Mouse (Mus musculus) erythroid progenitor cell, adult 5-6 weeks (primary cell): ENCODE data around the gene Nudt9. TPM values are rescaled to one million over a fixed set of nuclear protein-coding genes. Genes with fewer than 3 reads are reported as not detected.

ENCODE experiments used
- ATAC-seq: replicated peaks from 2 replicates; pipeline ENCODE4 v1.8.0; 2016; ENCODE audit warnings: moderate number of reproducible peaks, mild to moderate bottlenecking, moderate TSS enrichment, inconsistent platforms; ENCODE audit not compliant: poor library complexity, low FRiP score, severe bottlenecking
- total RNA-seq, 2 experiments: library from RNA; stranded (forward) in 1 of 2; stranded (reverse) in 1 of 2; fragments of 150-400 nt in 1 of 2; fragments of 186-747, 209-891 nt in 1 of 2; gene quantifications; 2 replicates each; pipeline versions ENCODE4 v1.2.3 to v1.2.4; 2015 to 2017; ENCODE audit warnings: low replicate concordance in 2 of 2

The Nudt9 gene
- total RNA-seq, 2 experiments from 2014 or later: 51.6 to 61.9 TPM

DNA sequence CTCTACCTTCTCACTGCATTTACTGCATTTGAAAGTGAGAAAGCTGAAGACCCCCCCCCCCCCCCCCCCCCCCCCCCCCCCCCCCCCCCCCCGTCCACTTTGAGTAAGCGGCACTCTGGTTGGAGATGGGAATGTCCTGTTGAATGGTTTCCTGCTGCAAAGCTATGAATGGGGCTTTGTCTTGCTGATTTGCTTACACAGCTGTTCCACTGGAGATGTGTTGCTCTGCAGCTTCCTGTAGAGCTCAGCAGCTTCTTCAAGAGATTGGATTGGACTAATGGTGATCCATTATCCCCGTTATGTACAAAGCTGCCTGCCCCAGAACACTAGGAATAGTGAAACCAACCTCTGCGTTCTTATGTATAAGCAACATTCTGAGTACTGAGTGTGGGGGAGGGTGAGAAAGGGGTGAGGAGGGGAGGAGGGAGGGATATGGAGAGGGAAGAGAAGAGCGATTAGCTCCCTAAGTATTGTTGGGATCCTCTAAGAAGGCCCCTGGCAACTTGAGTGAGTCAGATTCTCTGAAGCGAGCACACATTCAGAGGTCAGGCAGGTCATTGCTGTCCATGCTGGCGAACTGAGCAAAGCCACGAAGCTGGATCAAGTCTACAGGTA, 26.3 kb downstream of the Nudt9 start:
- no peak for ATAC-seq

DNA sequence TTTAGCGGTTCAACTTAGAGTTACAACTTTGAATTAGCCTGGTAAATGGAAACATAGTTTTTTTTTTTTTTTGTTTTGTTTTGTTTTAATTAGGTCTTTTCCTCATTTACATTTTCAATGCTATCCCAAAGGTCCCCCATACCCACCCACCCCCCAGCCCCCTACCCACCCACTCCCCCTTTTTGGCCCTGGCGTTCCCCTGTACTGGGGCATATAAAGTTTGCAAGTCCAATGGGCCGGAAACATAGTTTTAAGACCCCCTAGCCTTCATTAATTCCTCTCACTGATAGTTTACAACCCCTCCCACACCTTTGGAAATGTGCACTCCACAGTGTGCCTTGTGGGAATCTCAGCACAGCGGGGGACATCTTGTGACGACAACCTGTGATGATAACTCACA, 27.5 kb downstream of the Nudt9 start:
- no peak for ATAC-seq

- ATAC-seq: peak; percentile 82
These were observed 28.3 kb downstream of the Nudt9 start for GRCm38 (mm10) chr5:104074388-104074787.

GRCm38 (mm10) chr5:104076361-104076760, 30.3 kb downstream of the Nudt9 start:
- ATAC-seq: no peak

DNA sequence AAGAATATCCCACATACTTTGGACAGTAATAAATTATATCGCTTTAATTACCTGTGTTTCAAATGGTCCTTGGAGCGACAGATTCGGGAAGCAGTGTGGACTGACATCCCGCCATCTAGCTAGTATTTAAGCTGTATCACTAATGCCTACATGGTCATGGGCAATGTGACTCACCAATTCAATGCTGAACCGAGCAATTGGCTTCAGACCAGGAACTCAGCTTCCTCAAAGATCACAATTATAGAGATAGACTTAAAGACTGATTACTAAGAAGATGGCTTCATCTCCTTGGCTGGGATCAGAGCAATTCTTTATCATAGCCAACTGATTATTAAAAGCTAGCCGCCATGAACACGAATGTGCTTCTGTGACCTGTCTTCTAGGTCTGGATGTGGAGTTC, 31.4 kb downstream of the Nudt9 start, which contains the start of gene Gm17660:
Gene Gm17660, minus strand, starts transcription at position 101 of the 400 bp plus-strand sequence.
- no peak for ATAC-seq

DNA sequence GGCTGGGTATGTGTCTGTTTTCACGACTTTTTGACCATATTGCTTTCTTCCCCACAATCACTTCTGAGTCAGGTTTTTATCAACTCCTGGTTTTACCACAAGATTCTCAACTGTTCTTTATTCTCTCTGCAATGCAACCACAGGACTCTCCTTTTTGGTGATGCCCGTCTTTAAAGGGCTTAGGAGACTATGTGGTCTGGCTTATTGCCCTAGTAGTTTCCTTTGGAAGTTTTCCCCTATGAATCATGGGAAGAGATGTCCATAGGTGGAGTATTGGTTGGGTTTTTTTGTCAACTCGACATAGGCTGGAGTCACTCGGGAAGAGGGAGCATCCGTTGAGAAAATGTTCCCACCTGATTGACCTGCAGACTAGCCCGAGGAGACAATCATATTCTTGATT, 34.6 kb downstream of the Nudt9 start:
- no peak for ATAC-seq

DNA sequence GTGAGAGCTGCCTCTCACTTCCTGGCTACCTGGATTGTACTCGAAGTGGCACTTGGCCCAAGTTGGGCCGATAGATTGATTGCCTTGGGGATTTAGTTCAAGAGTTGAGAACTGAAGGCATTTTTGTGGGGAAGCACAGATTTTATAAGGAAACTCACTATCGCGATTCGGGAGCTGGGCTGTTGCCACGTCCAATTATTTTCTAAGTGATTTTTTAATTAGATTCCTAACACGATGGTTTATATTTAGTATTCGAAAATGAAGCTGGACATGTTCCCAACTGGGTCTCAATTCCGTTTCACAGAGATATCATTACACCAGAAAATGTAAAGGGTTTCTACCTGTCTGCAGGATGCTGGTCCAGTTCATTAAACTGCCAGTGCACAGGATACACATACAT, 39.3 kb downstream of the Nudt9 start:
- ATAC-seq: no peak

DNA sequence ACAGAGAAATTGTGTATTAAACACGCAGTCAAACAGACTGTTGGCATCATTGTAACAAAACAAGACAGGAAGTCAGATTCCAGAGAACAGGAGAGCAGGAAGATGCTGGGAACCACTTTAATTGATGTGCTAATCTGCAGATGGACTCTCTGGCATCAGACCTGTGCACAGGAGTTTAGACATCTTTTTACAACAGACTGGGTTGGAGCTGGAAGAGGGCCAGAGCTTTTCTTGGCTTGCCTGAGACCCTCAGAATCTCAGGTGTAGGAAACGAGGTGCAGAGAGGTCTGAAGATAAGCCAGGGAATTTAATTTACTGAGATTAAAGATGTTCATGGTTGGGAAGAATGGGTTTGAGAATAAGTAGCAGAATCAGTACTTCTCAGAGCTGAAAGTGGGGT, 43.6 kb downstream of the Nudt9 start:
- ATAC-seq: no peak

GRCm38 (mm10) chr5:104095416-104096077, 49.4 kb downstream of the Nudt9 start:
- ATAC-seq: no peak

- no peak for ATAC-seq
These were observed 50.2 kb downstream of the Nudt9 start for GRCm38 (mm10) chr5:104096078-104096938.

- no peak for ATAC-seq
These were observed 55.8 kb downstream of the Nudt9 start for GRCm38 (mm10) chr5:104101678-104102531.

GRCm38 (mm10) chr5:104103171-104103570, 57.1 kb downstream of the Nudt9 start:
- no peak for ATAC-seq

GRCm38 (mm10) chr5:104104111-104104510, 58.0 kb downstream of the Nudt9 start:
- no peak for ATAC-seq

DNA sequence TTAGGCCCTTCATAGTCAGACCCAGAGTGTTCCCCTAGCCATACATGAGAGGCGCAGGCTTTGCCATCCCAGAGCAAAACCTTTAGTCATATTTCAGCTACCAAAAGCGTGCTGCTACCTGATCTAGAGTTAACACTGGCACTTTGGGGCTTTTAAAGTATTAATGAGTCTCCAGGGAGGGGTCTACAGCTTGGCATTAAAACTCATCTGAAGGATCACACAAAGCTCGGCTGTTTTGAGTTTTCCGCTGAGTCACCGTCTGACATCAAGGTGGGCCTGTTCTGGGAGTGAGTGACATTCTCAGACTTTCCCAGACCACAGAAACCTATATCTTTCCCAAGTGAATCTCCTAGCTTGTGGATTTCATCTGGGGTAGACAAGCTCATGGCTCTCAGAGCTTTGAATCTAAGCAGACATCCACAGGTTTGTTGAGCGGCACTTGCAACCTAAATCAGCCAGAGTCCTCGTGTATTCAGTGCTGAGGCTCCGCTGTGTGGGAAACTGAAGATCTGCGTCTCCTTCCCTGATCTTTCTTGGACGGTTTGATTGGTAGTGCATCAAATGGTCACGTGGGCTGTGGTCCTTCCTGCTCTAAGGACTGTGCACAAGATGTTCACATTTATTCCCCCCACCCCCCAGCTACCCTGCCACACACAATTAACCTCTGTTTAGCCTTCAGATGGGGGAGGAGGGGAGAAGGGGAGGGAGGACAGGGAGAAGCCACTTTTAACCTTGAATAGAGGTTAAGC, 62.2 kb downstream of the Nudt9 start:
- no peak for ATAC-seq

DNA sequence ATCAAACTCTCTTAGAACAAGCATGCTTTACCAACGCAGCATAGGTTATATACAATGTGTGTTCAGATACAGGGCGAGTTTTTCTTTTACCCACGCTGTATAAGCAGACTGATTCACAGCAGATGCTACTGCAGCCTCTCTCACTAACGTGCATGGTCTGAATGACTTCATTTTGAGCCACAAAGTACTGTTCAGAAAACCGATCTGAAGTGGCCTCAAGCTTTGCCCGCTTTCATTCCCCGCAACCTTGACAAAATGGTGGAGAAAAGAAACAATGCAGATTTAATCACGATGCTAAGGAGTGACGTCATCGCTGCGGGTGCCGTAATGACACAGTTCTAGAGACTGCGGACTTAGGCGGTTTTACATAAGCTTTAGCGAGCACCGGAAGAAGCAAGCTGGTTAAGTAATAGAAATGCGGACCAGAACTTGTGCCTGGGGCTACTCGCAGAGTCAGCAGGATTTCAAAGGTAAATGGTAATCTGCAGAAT, 62.8 kb downstream of the Nudt9 start:
- no peak for ATAC-seq

DNA sequence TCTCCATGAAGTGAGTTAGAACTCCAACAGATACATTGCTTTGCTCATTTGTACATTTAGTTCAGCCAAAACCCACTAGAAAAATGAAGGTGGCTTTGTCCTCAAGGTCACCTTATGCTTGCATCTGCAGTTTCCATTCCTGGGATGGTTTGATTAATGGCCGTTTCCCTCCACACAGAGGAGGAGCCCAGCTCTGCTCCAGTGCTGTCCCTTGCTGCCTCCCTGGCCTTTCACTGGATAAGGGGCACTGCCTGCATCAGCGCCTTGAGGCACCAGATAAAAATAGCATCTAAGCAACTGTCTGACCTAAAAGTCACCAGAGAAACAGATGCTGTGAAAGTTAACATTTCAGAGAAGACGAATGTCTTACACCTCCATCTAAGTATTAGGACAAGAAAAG, 63.4 kb downstream of the Nudt9 start:
- no peak for ATAC-seq

GRCm38 (mm10) chr5:104110171-104110920, 64.2 kb downstream of the Nudt9 start:
- no peak for ATAC-seq

DNA sequence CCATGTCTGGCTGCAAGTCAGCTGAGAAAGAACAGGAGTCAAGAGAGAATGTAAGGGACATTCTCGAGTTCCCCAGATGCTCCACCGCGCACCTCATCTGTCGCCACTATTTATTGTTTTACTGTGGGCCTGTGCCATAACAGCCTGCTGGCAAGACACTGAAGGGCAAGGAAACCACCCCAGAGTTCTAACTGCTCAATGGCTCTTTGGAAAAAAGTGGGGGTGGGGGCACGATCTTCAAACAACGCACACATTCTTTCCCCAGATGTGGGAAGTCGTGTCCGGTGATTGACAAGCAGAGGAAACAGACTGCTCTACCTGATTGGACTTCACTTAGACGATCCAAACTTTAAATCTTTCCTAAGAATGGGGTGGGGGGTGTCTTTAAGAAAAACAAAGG, 65.9 kb downstream of the Nudt9 start:
- ATAC-seq: no peak
